Mouse (Mus musculus): ENCODE results near the gene Zfp978.
"Not testable (repeated sequence)": the region's sequence is repeated elsewhere in the genome, so short reads cannot be mapped to it uniquely, and the experiment has no call there.

Gene Zfp978

GRCm38 (mm10) chr4:147361003-147361402, at the start of gene Zfp978:
Gene Zfp978 (plus strand): TSS chr4:147361303.
- not testable (repeated sequence) for DNase-seq (ENCODE audit: extremely low spot score, low read depth, low spot score)

- DNase-seq (ENCODE audit: extremely low spot score, low read depth, low spot score): not testable (repeated sequence)
Measured at GRCm38 (mm10) chr4:147335036-147335690, 25.9 kb upstream of the Zfp978 start.

- not testable (repeated sequence) for DNase-seq (ENCODE audit: extremely low spot score, low read depth, low spot score)
Measured at GRCm38 (mm10) chr4:147335691-147336367, 25.3 kb upstream of the Zfp978 start.

GRCm38 (mm10) chr4:147336368-147337195, 24.5 kb upstream of the Zfp978 start:
- DNase-seq (ENCODE audit: extremely low spot score, low read depth, low spot score): not testable (repeated sequence)

- DNase-seq (ENCODE audit: extremely low spot score, low read depth, low spot score): not testable (repeated sequence)
Measured at GRCm38 (mm10) chr4:147337520-147337919, 23.6 kb upstream of the Zfp978 start.

- DNase-seq (ENCODE audit: extremely low spot score, low read depth, low spot score): no peak
Measured at GRCm38 (mm10) chr4:147338032-147338610, 23.0 kb upstream of the Zfp978 start.

- DNase-seq (ENCODE audit: extremely low spot score, low read depth, low spot score): not testable (repeated sequence)
Measured at GRCm38 (mm10) chr4:147338706-147339105, 22.4 kb upstream of the Zfp978 start.

GRCm38 (mm10) chr4:147339601-147340219, 21.4 kb upstream of the Zfp978 start:
- not testable (repeated sequence) for DNase-seq (ENCODE audit: extremely low spot score, low read depth, low spot score)

GRCm38 (mm10) chr4:147340236-147340635, 20.9 kb upstream of the Zfp978 start:
- not testable (repeated sequence) for DNase-seq (ENCODE audit: extremely low spot score, low read depth, low spot score)

- not testable (repeated sequence) for DNase-seq (ENCODE audit: extremely low spot score, low read depth, low spot score)
Measured at GRCm38 (mm10) chr4:147340876-147341275, 20.2 kb upstream of the Zfp978 start.

GRCm38 (mm10) chr4:147343042-147343908, 17.8 kb upstream of the Zfp978 start:
- not testable (repeated sequence) for DNase-seq (ENCODE audit: extremely low spot score, low read depth, low spot score)

- DNase-seq (ENCODE audit: extremely low spot score, low read depth, low spot score): not testable (repeated sequence)
Measured at GRCm38 (mm10) chr4:147345061-147345554, 16.0 kb upstream of the Zfp978 start.

- DNase-seq (ENCODE audit: extremely low spot score, low read depth, low spot score): not testable (repeated sequence)
Measured at GRCm38 (mm10) chr4:147346361-147347035, 14.6 kb upstream of the Zfp978 start.

- DNase-seq (ENCODE audit: extremely low spot score, low read depth, low spot score): not testable (repeated sequence)
Measured at GRCm38 (mm10) chr4:147347300-147347699, 13.8 kb upstream of the Zfp978 start.

- DNase-seq (ENCODE audit: extremely low spot score, low read depth, low spot score): not testable (repeated sequence)
Measured at GRCm38 (mm10) chr4:147347880-147348279, 13.2 kb upstream of the Zfp978 start.

GRCm38 (mm10) chr4:147348401-147348800, 12.7 kb upstream of the Zfp978 start:
- not testable (repeated sequence) for DNase-seq (ENCODE audit: extremely low spot score, low read depth, low spot score)

- DNase-seq (ENCODE audit: extremely low spot score, low read depth, low spot score): not testable (repeated sequence)
Measured at GRCm38 (mm10) chr4:147348906-147349686, 12.0 kb upstream of the Zfp978 start.
